ENCODE assay signal across 8 mouse cellular contexts in genomic region chr12:110702556-110702955, GRCm38 (mm10). TPM values are rescaled to one million over a fixed set of nuclear protein-coding genes. Genes with fewer than 3 reads are reported as not detected.
DNase-seq lines count a peak whose midpoint lies in the region; ATAC-seq and TF ChIP-seq lines count a peak whose summit lies in the region.

Hsp90aa1 (minus strand) TSS chr12:110702728.

- no peak for TF ChIP-seq CTCF in kidney, postnatal 0 days (IDR thresholded peaks at IDR 0.05; ENCODE audit: low read depth)

- ATAC-seq in kidney, postnatal 0 days (replicated peaks; ENCODE audit: low FRiP score, low read depth): no peak
- ATAC-seq in intestine, embryonic 14.5 days (replicated peaks; ENCODE audit: low FRiP score, low TSS enrichment, low read depth): no peak
- no peak for ATAC-seq in megakaryocyte progenitor cell, adult 5-6 weeks (replicated peaks; ENCODE audit: poor library complexity)

- no peak for DNase-seq in kidney, postnatal 0 days (ENCODE audit: low spot score)
- no peak for DNase-seq in kidney, postnatal 36 days
- DNase-seq in adrenal gland, postnatal 14 days: no peak
- DNase-seq in gastrocnemius, postnatal 10 days: no peak
- DNase-seq in intestine, embryonic 14.5 days (ENCODE audit: low spot score): no peak
- no peak for DNase-seq in embryo, embryonic 10.5 days (ENCODE audit: low spot score)
- DNase-seq in urinary bladder, postnatal 14 days (ENCODE audit: low spot score): no peak

- H3K4me2 ChIP-seq in kidney, postnatal 0 days (ENCODE audit: low read length): no peak within 1 kb of the TSS
- H3K4me2 ChIP-seq in intestine, embryonic 14.5 days (ENCODE audit: low read length): no peak within 1 kb of the TSS

- WGBS in kidney, postnatal 0 days: 42% methylated on average over 4 of the region's 4 CpGs
- WGBS in intestine, embryonic 14.5 days: 44% methylated on average over 4 of the region's 4 CpGs

- H3K9me3 ChIP-seq in kidney, postnatal 0 days (replicated peaks; ENCODE audit: low read length): no peaks in the 10 kb centered on the region
- no peaks in the 10 kb centered on the region for H3K9me3 ChIP-seq in intestine, embryonic 14.5 days (ENCODE audit: control insufficient read depth, low read length)

- H3K27me3 ChIP-seq in kidney, postnatal 0 days (ENCODE audit: insufficient read depth, low read length): no peaks in the 10 kb centered on the region
- H3K27me3 ChIP-seq in intestine, embryonic 14.5 days (replicated peaks; ENCODE audit: control insufficient read depth, insufficient read depth, low read length): no peaks in the 10 kb centered on the region

- no peak within 1 kb of the TSS for H3K4me3 ChIP-seq in kidney, postnatal 0 days (replicated peaks; ENCODE audit: low read depth, low read length)
- H3K4me3 ChIP-seq in intestine, embryonic 14.5 days (ENCODE audit: low read depth, low read length): no peak within 1 kb of the TSS

- H3K4me1 ChIP-seq in kidney, postnatal 0 days (replicated peaks; ENCODE audit: insufficient read depth, low read length): no peaks in the 10 kb centered on the region
- H3K4me1 ChIP-seq in intestine, embryonic 14.5 days (replicated peaks; ENCODE audit: control insufficient read depth, insufficient read depth, low read length): 0 out of 2 replicates have a peak, but pooled peaks cover 4% of the 10 kb centered on the region

- H3K27ac ChIP-seq in kidney, postnatal 0 days: no peak within 1 kb of the TSS
- no peak within 1 kb of the TSS for H3K27ac ChIP-seq in intestine, embryonic 14.5 days (ENCODE audit: low read depth)

- H3K9ac ChIP-seq in kidney, postnatal 0 days (ENCODE audit: low read depth, low read length): no peak within 1 kb of the TSS
- H3K9ac ChIP-seq in intestine, embryonic 14.5 days (ENCODE audit: low read length): no peak within 1 kb of the TSS

- H3K36me3 ChIP-seq in kidney, postnatal 0 days (ENCODE audit: insufficient read depth, low read length): no peaks in the 10 kb centered on the region
- no peaks in the 10 kb centered on the region for H3K36me3 ChIP-seq in intestine, embryonic 14.5 days (ENCODE audit: control insufficient read depth, insufficient read depth, low read length)

RNA-seq across cellular contexts. Expression of gene Hsp90aa1, which starts in this region (rescaled TPM):
- polyA plus RNA-seq in kidney, postnatal 0 days (2015; fragmentation: Nextera tagmentation; extraction: Ambion mirVana): 485 and 487 TPM in 2 replicates
- total RNA-seq in adrenal gland, postnatal 14 days (2021): 325 and 436 TPM in 2 replicates
- total RNA-seq in gastrocnemius, postnatal 10 days (2021): 10 to 100 TPM; 63.8 to 80.1 TPM
- polyA plus RNA-seq in intestine, embryonic 14.5 days (2014; fragmentation: Nextera tagmentation; extraction: Ambion mirVana): 903 and 985 TPM in 2 replicates
- 1,320 and 1,329 TPM in 2 replicates for total RNA-seq in megakaryocyte progenitor cell, adult 5-6 weeks (2015)
- total RNA-seq in megakaryocyte progenitor cell, adult 5-6 weeks (2017): 1,319 and 1,619 TPM in 2 replicates
